Mouse (Mus musculus) kidney, adult 2 months (tissue): ENCODE measurements around the gene Zfp36l2.

Experiments used
- CTCF ChIP-seq: fragments of 200-500 bp; conservative IDR thresholded peaks from 2 replicates; pipeline ENCODE4 v1.5.1; 2011; ENCODE audit warnings: low read depth, mild to moderate bottlenecking, control low read depth, low read length, moderate library complexity, mixed read lengths; ENCODE audit not compliant: insufficient read depth, insufficient read length
- POLR2A ChIP-seq: fragments of 200-500 bp; IDR thresholded peaks from one replicate; pipeline ENCODE4 v1.6.1; 2011; ENCODE audit warnings: low read depth, low read length, control low read depth

DNA sequence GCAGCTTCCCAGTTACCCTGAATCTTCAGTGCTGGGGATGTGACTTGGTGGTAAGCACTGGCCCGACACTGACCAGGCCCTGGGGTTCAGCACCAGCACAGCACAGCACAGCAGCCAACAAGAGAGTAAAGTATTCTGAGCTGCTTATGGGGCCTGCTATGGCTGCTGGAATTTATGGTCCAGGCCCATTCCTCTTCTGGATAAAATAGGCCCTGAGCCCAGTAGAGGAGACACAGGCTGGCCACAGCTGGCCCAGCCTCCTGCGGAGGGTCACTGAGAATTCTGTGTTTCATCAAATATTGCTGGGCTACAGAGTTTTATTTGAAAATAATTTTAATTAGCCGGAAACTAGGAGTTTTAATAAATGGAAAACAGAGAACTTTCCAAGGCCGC is 7.8 kb downstream of the Zfp36l2 start:
- no peak for TF ChIP-seq CTCF
- TF ChIP-seq POLR2A, result no peak
